Mouse (Mus musculus): Measurements from ENCODE around the gene Cox8b.

GRCm38 (mm10) chr7:140880419-140880818, 19.8 kb downstream of the Cox8b start:
- TF ChIP-seq EP300 (IDR thresholded peaks at IDR 0.05; ENCODE audit: insufficient read depth, low read depth, low read length) (no peak), CTCF (IDR thresholded peaks at IDR 0.05; ENCODE audit: low read depth, low read length) (no peak), POLR2A (IDR thresholded peaks at IDR 0.05; ENCODE audit: insufficient read depth, low read length) (no peak)

All from ES-Bruce4 (cell line).